Mouse (Mus musculus) lung, adult 2 months (tissue): ENCODE data around the gene Itpa. TPM values are rescaled to one million over a fixed set of nuclear protein-coding genes. Genes with fewer than 3 reads are reported as not detected.
A peak's percentile ranks its signal among the peaks of the same experiment; 100 is the strongest.

Source experiments
- DNase-seq: peaks from one replicate; pipeline ENCODE4 v3.0.0; 2022
- H3K4me1 ChIP-seq: fragments of 200-500 bp; 2 replicates; pipeline ENCODE4 v1.6.1; 2011; ENCODE audit warnings: low read length; ENCODE audit not compliant: control insufficient read depth, insufficient read depth
- H3K4me3 ChIP-seq: fragments of 200-500 bp; replicated peaks from 2 replicates; pipeline ENCODE3; 2011; ENCODE audit warnings: low read depth, mild to moderate bottlenecking, control low read depth, low read length; ENCODE audit errors: extremely low read depth
- CTCF ChIP-seq: fragments of 200-500 bp; IDR thresholded peaks from 2 replicates; pipeline ENCODE4 v1.5.1; 2011; ENCODE audit warnings: mild to moderate bottlenecking, low read length, control low read depth; ENCODE audit not compliant: insufficient read depth
- POLR2A ChIP-seq: fragments of 200-500 bp; IDR thresholded peaks from 2 replicates; pipeline ENCODE4 v1.6.1; 2011; ENCODE audit warnings: low read depth, mild to moderate bottlenecking, control low read depth, low read length, borderline replicate concordance; ENCODE audit errors: extremely low read depth
- WGBS: fragments of 180-500 bp; shearing (Covaris S2); methylation state at CpG from one replicate; pipeline ENCODE4 v1.1.7; 2018; 5-methylcytosine and 5-hydroxymethylcytosine counted together
- polyA plus RNA-seq: library from polyadenylated mRNA; depleted of rRNA; stranded (reverse); fragments of >200 nt; gene quantifications from 2 replicates; pipeline ENCODE4 v1.2.3, GENCODE M21; 2012

Gene Itpa
- polyA plus RNA-seq, 1 experiment: 17.1 TPM

- 91% methylated on average over 2 of the region's 2 CpGs for WGBS
- Histone ChIP-seq H3K4me1 (no peaks in the 10 kb centered on the region), H3K4me3 (no peak overlapping the region)
- no peak for TF ChIP-seq POLR2A
- no peak for TF ChIP-seq CTCF
- no peak for DNase-seq
These were observed 14.1 kb upstream of the Itpa start for GRCm38 (mm10) chr2:130653303-130653702.

DNA sequence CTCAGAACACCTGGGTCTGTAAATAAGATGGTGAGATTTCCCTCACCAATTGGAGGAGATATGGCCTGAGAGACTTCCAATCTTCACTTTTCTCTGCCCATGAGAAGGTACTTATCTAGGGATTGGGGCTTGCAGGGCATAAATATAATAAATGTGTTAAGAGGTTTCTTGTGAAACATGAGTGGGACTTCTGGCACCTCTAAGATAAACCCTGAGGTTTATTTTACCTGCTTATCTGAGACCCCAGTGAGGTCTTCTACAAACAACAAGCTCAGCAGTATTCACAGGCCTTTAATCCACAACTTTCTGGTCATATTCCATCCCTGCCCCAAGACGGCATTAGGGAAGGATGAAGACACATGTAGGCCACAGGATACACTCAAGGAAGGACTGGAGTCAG, 13.7 kb upstream of the Itpa start:
- TF ChIP-seq CTCF (no peak), POLR2A (no peak)
- WGBS: 78% methylated on average over 1 of the region's 1 CpGs
- Histone ChIP-seq H3K4me1 (no peaks in the 10 kb centered on the region), H3K4me3 (no peak overlapping the region)
- DNase-seq: no peak

GRCm38 (mm10) chr2:130655660-130656339, 11.6 kb upstream of the Itpa start:
- 88% methylated on average over 6 of the region's 6 CpGs for WGBS
- no peak for TF ChIP-seq CTCF
- TF ChIP-seq POLR2A: no peak
- Histone ChIP-seq H3K4me3 (no peak overlapping the region), H3K4me1 (no peaks in the 10 kb centered on the region)
- DNase-seq: no peak

GRCm38 (mm10) chr2:130656536-130656935, 10.9 kb upstream of the Itpa start:
- DNase-seq: no peak
- Histone ChIP-seq H3K4me1 (no peaks in the 10 kb centered on the region), H3K4me3 (no peak overlapping the region)
- TF ChIP-seq POLR2A: no peak
- no peak for TF ChIP-seq CTCF
- 93% methylated on average over 9 of the region's 9 CpGs for WGBS

- WGBS: 85% methylated on average over 6 of the region's 6 CpGs
These were observed 9.9 kb upstream of the Itpa start for GRCm38 (mm10) chr2:130657541-130657940.

DNA sequence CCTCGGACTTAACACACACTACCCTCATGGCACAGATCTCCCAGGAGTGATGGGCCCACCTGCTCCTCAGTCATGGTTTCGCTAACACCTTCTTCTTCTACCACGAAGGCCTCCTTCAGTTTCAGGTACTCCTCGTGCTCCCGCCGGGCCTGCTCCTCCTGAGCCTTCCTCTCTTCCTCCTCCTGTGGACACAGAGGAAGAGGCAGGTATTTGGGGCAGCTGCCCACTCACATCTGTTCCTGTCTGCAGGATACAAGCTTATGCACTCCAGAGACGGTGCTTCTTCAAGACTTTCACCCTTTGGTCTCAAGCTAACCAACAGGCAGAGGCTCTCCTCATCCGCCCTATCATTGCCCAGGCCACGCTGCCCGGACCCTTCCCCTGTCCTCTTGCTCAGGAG, 8.9 kb upstream of the Itpa start:
- Histone ChIP-seq H3K4me3 (no peak overlapping the region), H3K4me1 (peaks cover 3% of the 10 kb centered on the region; the same call in 1 of the 2 replicates)
- TF ChIP-seq POLR2A: no peak
- TF ChIP-seq CTCF: no peak
- 94% methylated on average over 10 of the region's 10 CpGs for WGBS
- no peak for DNase-seq

More at GRCm38 (mm10) chr2:130657541-130657940, 9.9 kb upstream of the Itpa start:
- DNase-seq: no peak
- H3K4me3 ChIP-seq: no peak overlapping the region
- TF ChIP-seq POLR2A (no peak), CTCF (no peak)
- H3K4me1 ChIP-seq: no peaks in the 10 kb centered on the region

DNA sequence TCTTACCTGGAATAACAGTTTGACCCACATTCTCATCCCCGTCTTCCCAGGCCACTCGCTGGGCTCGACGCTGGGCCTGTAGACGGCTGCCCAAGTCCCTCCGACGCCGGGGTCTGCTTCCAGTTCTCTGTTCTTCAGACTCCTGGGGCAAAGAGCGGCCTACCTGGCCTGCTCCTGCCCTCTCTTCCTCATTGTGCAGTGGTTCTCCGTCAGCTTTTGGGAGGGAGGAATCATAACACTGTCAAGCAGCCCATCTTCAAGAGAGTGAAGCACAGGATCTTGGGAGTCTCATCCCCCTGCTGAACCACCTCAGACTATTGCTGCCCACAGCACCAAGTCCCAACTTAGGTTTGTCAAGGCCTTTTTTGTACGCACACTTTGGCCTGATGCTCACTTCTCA, 4.1 kb upstream of the Itpa start:
- Histone ChIP-seq H3K4me1 (peaks cover 9% of the 10 kb centered on the region; the same call in 1 of the 2 replicates), H3K4me3 (no peak overlapping the region)
- DNase-seq: no peak
- TF ChIP-seq POLR2A: no peak
- no peak for TF ChIP-seq CTCF
- WGBS: 88% methylated on average over 11 of the region's 11 CpGs

DNA sequence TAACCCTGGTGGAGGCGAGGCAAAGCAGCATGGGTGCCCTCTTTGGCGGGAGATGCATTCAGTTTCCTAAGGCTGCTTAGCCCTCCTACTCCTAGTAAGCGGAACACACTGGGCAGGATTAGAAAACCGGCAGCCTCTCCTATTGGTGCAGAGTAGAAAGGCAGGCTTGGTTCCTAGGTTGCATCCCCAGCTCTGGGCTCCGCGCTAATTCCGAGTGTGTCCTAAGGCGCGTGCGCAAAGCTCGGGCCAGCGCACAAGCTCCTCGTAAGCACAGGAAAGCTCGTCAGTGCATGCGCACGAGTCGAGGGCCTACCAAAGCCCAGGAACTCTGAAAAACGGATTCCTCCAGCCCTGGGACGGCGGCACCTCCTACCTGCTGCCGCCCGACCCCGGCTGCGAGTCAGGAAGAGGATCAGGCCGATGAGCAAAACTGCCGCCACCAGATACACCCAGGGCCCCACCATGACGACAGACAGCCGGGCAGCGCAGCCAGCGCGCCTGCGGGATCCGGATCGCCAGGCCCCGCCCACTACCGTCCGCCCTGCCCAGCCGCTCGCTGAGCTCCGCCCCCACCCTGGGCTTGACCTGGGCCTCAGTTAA, 3.2 kb upstream of the Itpa start, which contains the start of gene Ddrgk1:
Gene Ddrgk1 (minus strand): TSS at position 558 of the 600 bp plus-strand sequence.
- DNase-seq: peak; percentile 94
- Histone ChIP-seq H3K4me3 (peak within 1 kb of the TSS; percentile 85), H3K4me1 (peaks cover 9% of the 10 kb centered on the region; the same call in 1 of the 2 replicates)
- TF ChIP-seq POLR2A (peak; percentile 81), CTCF (no peak)
- WGBS: under 1% methylated on average over 40 of the region's 40 CpGs

DNA sequence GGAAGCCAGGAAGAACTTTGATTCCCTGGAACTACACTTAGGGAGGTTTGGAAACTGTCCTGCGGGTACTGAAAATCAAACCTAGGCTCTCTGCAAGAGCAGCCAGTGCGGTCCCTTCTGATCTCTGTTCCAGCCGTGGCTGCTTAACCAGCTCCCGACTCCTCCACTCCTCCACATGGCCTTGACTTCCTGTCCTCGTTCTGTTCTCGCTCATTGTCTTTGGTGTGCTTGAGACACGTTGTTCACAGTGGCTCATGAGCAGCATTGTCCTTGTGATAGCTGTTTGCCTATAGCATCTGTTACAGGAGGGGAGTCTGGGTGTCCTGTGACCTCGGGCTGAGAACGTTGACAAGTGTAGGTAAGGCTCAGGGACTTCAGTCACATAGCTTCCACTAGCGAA, 9.8 kb downstream of the Itpa start:
- 75% methylated on average over 10 of the region's 10 CpGs for WGBS
- Histone ChIP-seq H3K4me1 (no peaks in the 10 kb centered on the region), H3K4me3 (no peak overlapping the region)
- no peak for TF ChIP-seq POLR2A
- TF ChIP-seq CTCF: no peak
- DNase-seq: no peak

- no peak for DNase-seq
- Histone ChIP-seq H3K4me1 (no peaks in the 10 kb centered on the region), H3K4me3 (no peak overlapping the region)
- 92% methylated on average over 12 of the region's 12 CpGs for WGBS
- TF ChIP-seq CTCF: no peak
- no peak for TF ChIP-seq POLR2A
These were observed 11.7 kb downstream of the Itpa start for GRCm38 (mm10) chr2:130679154-130679553.
